8 mouse cellular contexts compared by ENCODE assay signal in genomic region chr7:133067321-133067841, GRCm38 (mm10). TPM values are rescaled to one million over a fixed set of nuclear protein-coding genes. Genes with fewer than 3 reads are reported as not detected.
DNase-seq lines count a peak whose midpoint lies in the region; ATAC-seq lines count a peak whose summit lies in the region.
"Had no signal": no experiment of that assay in that cellular context is flagged by ENCODE, and none has a peak within 500 bp of the region (broad histone marks: within the 10 kb centered on the region; RNA-seq: fewer than 3 reads in every experiment).

No protein-coding gene starts in this region.

- H3K4me1 ChIP-seq in neural tube, embryonic 12.5 days, result peaks cover 65% of the 10 kb centered on the region
- peaks cover 31% of the 10 kb centered on the region for H3K4me1 ChIP-seq in heart, embryonic 11.5 days (ENCODE audit: control insufficient read depth, insufficient read depth, low read length)
- H3K4me1 ChIP-seq in midbrain, embryonic 10.5 days, result peaks cover 65% of the 10 kb centered on the region

- no peaks in the 10 kb centered on the region for H3K27me3 ChIP-seq in neural tube, embryonic 12.5 days (replicated peaks)
- no peaks in the 10 kb centered on the region for H3K27me3 ChIP-seq in heart, embryonic 11.5 days (ENCODE audit: control insufficient read depth, insufficient read depth, low read length)
- H3K27me3 ChIP-seq in midbrain, embryonic 10.5 days (ENCODE audit: low read depth, poor library complexity, severe bottlenecking), result no peaks in the 10 kb centered on the region

- H3K9ac ChIP-seq in neural tube, embryonic 12.5 days, result no peak overlapping the region
- peak overlapping the region; percentile 28; the same call in 1 of the 2 replicates for H3K9ac ChIP-seq in heart, embryonic 11.5 days (ENCODE audit: low read depth, low read length)

- no peak for DNase-seq in neural tube, embryonic 10.5 days (ENCODE audit: extremely low spot score, low spot score)
- DNase-seq in midbrain, embryonic 10.5 days (ENCODE audit: low spot score), result peak; percentile 20
- no peak for DNase-seq in urinary bladder, adult 2 months (ENCODE audit: low spot score)
- no peak for DNase-seq in gastrocnemius, adult 18-20 months (ENCODE audit: low spot score)
- DNase-seq in layer of hippocampus, adult 9-11 months, result no peak
- DNase-seq: thymus, postnatal 14 days had no signal

- 36% methylated on average over 7 of the region's 7 CpGs for whole genome bisulfite sequencing in neural tube, embryonic 12.5 days
- 46% methylated on average over 7 of the region's 7 CpGs for WGBS in heart, embryonic 11.5 days (ENCODE audit: insufficient replicate concordance)
- WGBS in midbrain, embryonic 10.5 days, result 50% methylated on average over 7 of the region's 7 CpGs

- no peak overlapping the region for H3K4me3 ChIP-seq in neural tube, embryonic 12.5 days
- H3K4me3 ChIP-seq in heart, embryonic 11.5 days (ENCODE audit: low read depth, low read length), result no peak overlapping the region
- no peak overlapping the region for H3K4me3 ChIP-seq in midbrain, embryonic 10.5 days

- H3K36me3 ChIP-seq in neural tube, embryonic 12.5 days, result peaks cover 17% of the 10 kb centered on the region
- peaks cover 2% of the 10 kb centered on the region; the same call in 1 of the 2 replicates for H3K36me3 ChIP-seq in heart, embryonic 11.5 days (ENCODE audit: control insufficient read depth, insufficient read depth, low read length)
- peaks cover 71% of the 10 kb centered on the region for H3K36me3 ChIP-seq in midbrain, embryonic 10.5 days

- H3K9me3 ChIP-seq in neural tube, embryonic 12.5 days, result no peaks in the 10 kb centered on the region
- H3K9me3 ChIP-seq in heart, embryonic 11.5 days (replicated peaks; ENCODE audit: control insufficient read depth, low read length), result no peaks in the 10 kb centered on the region
- no peaks in the 10 kb centered on the region for H3K9me3 ChIP-seq in midbrain, embryonic 10.5 days (replicated peaks)

- peak; percentile 27; the same call in 1 of the 2 replicates for ATAC-seq in neural tube, embryonic 12.5 days (ENCODE audit: low FRiP score, low read depth)
- no peak for ATAC-seq in heart, embryonic 11.5 days (replicated peaks; ENCODE audit: insufficient number of reproducible peaks, low FRiP score, low TSS enrichment)

- H3K27ac ChIP-seq in neural tube, embryonic 12.5 days, result peak overlapping the region; percentile 27; the same call in 1 of the 2 replicates
- H3K27ac ChIP-seq in heart, embryonic 11.5 days (ENCODE audit: low read depth, low read length), result peak overlapping the region; percentile 82
- H3K27ac ChIP-seq in midbrain, embryonic 10.5 days (replicated peaks), result peak overlapping the region; percentile 73

- H3K4me2 ChIP-seq in neural tube, embryonic 12.5 days (replicated peaks), result 0 out of 2 replicates have a peak overlapping the region, but pooled peaks have one; percentile 16
- H3K4me2 ChIP-seq in heart, embryonic 11.5 days, result no peak overlapping the region

RNA-seq across cellular contexts. Expression of gene Fgfr2, which starts 55.8 kb away (rescaled TPM):
- 65.0 and 68.0 TPM in 2 replicates for polyA plus RNA-seq in neural tube, embryonic 12.5 days (2016; fragmentation: Nextera tagmentation; extraction: Ambion mirVana)
- 24.9 and 27.0 TPM in 2 replicates for polyA plus RNA-seq in heart, embryonic 11.5 days (2014; fragmentation: Nextera tagmentation; extraction: Ambion mirVana)
- 97.0 and 99.3 TPM in 2 replicates for polyA plus RNA-seq in midbrain, embryonic 10.5 days (2016; fragmentation: Nextera tagmentation; extraction: Ambion mirVana)
- polyA plus RNA-seq in urinary bladder, adult 2 months (2012; rRNA removed), result 80.2 and 89.9 TPM in 2 replicates
- total RNA-seq in gastrocnemius, adult 18-20 months (2021), result under 1 TPM; 0.43 to 0.88 TPM

RNA-seq across cellular contexts. Expression of gene Ctbp2, which starts 56.8 kb away (rescaled TPM):
- polyA plus RNA-seq in neural tube, embryonic 12.5 days (2016; fragmentation: Nextera tagmentation; extraction: Ambion mirVana), result 122 and 131 TPM in 2 replicates
- 59.6 and 62.7 TPM in 2 replicates for polyA plus RNA-seq in heart, embryonic 11.5 days (2014; fragmentation: Nextera tagmentation; extraction: Ambion mirVana)
- polyA plus RNA-seq in midbrain, embryonic 10.5 days (2016; fragmentation: Nextera tagmentation; extraction: Ambion mirVana), result 113 and 118 TPM in 2 replicates
- 83.1 and 99.4 TPM in 2 replicates for polyA plus RNA-seq in urinary bladder, adult 2 months (2012; rRNA removed)
- 10 to 100 TPM; 17.7 to 21.8 TPM for total RNA-seq in gastrocnemius, adult 18-20 months (2021)

Comparison
In these comparisons a context has a peak if more than half of its experiments do, and no peak if none do; other contexts are left out.
1. H3K27ac ChIP-seq: peak in every context shown above with its lines; median percentile 82 in heart, embryonic 11.5 days; 73 in midbrain, embryonic 10.5 days; 27 in neural tube, embryonic 12.5 days.